Mouse (Mus musculus) hindbrain, embryonic 15.5 days (tissue): ENCODE results near the gene Atrn. TPM values are rescaled to one million over a fixed set of nuclear protein-coding genes. Genes with fewer than 3 reads are reported as not detected.

ENCODE experiments used
- ATAC-seq: fragments of 200-750 bp; cut with Nextera tagmentation; 2 replicates; pipeline ENCODE4 v1.8.0; 2017; ENCODE audit warnings: low read depth, moderate number of reproducible peaks, moderate TSS enrichment; ENCODE audit not compliant: low FRiP score
- H3K27ac ChIP-seq: fragments of 300-500 bp; sonication (generic); replicated peaks from 2 replicates; pipeline ENCODE4 v1.5.1; 2015; ENCODE audit warnings: mild to moderate bottlenecking, inconsistent platforms
- H3K27me3 ChIP-seq: fragments of 300-500 bp; sonication (generic); 2 replicates; pipeline ENCODE4 v1.6.1; 2015; ENCODE audit warnings: control low read depth, inconsistent platforms
- H3K36me3 ChIP-seq: fragments of 300-500 bp; sonication (generic); 2 replicates; pipeline ENCODE4 v1.6.1; 2015; ENCODE audit warnings: control low read depth, inconsistent platforms
- H3K4me1 ChIP-seq: fragments of 300-500 bp; sonication (generic); replicated peaks from 2 replicates; pipeline ENCODE4 v1.6.1; 2015; ENCODE audit warnings: control low read depth, inconsistent platforms
- H3K4me2 ChIP-seq: fragments of 300-500 bp; sonication (generic); 2 replicates; pipeline ENCODE4 v1.6.1; 2015; ENCODE audit warnings: moderate library complexity, mild to moderate bottlenecking, inconsistent platforms
- H3K4me3 ChIP-seq: fragments of 300-500 bp; sonication (generic); 2 replicates; pipeline ENCODE4 v1.5.1; 2015; ENCODE audit warnings: mild to moderate bottlenecking, inconsistent platforms
- H3K9ac ChIP-seq: fragments of 300-500 bp; sonication (generic); 2 replicates; pipeline ENCODE4 v1.6.1; 2015; ENCODE audit warnings: inconsistent platforms
- H3K9me3 ChIP-seq: fragments of 300-500 bp; sonication (generic); 2 replicates; pipeline ENCODE4 v1.6.1; 2016; ENCODE audit warnings: control low read depth, inconsistent platforms
- WGBS: fragments of 180-500 bp; shearing (Covaris S2); methylation state at CpG from one replicate; pipeline ENCODE4 v1.1.7; 2015; 5-methylcytosine and 5-hydroxymethylcytosine counted together
- microRNA-seq: library from miRNA; unstranded; fragments of <30 nt; microRNA quantifications from one replicate; pipeline ENCODE4, GENCODE M21; 2016
- polyA plus RNA-seq: library from polyadenylated mRNA; unstranded; fragments of >200 nt; fragmentation: Nextera tagmentation; extraction: Ambion mirVana; gene quantifications from 2 replicates; pipeline ENCODE4 v1.2.1, GENCODE M21; 2015

The Atrn gene
- polyA plus RNA-seq, 1 experiment from 2014 or later: 14.8 TPM

GRCm38 (mm10) chr2:131060784-131061183 lies 154.5 kb downstream of the Atrn start:
- Histone ChIP-seq H3K9me3 (no peaks in the 10 kb centered on the region), H3K9ac (no peak overlapping the region), H3K4me3 (no peak overlapping the region), H3K36me3 (no peaks in the 10 kb centered on the region), H3K27ac (no peak overlapping the region), H3K4me1 (peaks cover 10% of the 10 kb centered on the region), H3K27me3 (peaks cover 33% of the 10 kb centered on the region), H3K4me2 (no peak overlapping the region)
- WGBS: 59% methylated on average over 6 of the region's 6 CpGs
- ATAC-seq: no peak

- H3K36me3 ChIP-seq: no peaks in the 10 kb centered on the region
- H3K27ac ChIP-seq: no peak overlapping the region
- H3K4me3 ChIP-seq: no peak overlapping the region
- no peaks in the 10 kb centered on the region for H3K9me3 ChIP-seq
- WGBS: 77% methylated on average over 5 of the region's 5 CpGs
- H3K4me2 ChIP-seq: no peak overlapping the region
- H3K27me3 ChIP-seq: peaks cover 25% of the 10 kb centered on the region
- H3K4me1 ChIP-seq: peaks cover 7% of the 10 kb centered on the region
- no peak overlapping the region for H3K9ac ChIP-seq
- no peak for ATAC-seq
These were observed 155.3 kb downstream of the Atrn start for GRCm38 (mm10) chr2:131061607-131062006.

DNA sequence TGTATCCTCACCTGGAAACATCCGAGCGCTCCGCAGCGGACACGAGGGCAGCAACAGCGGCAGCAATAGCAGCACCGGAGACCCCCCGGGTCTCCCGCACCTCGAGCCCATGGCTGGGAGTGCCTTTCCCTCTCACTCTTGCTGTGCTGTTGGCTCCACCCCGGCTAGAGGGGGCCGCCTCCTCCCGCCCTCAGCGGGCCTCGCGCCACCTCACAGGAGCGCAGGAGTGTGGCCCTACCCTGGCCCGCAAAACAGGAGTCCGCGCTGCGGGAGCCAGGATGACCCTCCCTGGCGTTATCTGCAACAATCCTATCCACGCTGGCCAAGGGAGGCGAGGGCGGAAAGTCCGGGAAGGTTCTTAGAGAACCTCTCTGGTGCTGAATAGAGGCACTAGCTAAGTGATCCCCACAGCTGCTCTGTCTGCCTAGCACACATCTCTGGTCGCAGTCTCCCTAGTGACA lies 157.1 kb downstream of the Atrn start, which contains the start of gene Adam33:
Gene Adam33 (minus strand): TSS at position 411 of the 461 bp plus-strand sequence.
- H3K27ac ChIP-seq: no peak within 1 kb of the TSS
- no peaks in the 10 kb centered on the region for H3K9me3 ChIP-seq
- H3K9ac ChIP-seq: no peak within 1 kb of the TSS
- ATAC-seq: no peak
- peaks cover 24% of the 10 kb centered on the region for H3K27me3 ChIP-seq
- H3K36me3 ChIP-seq: no peaks in the 10 kb centered on the region
- peak within 1 kb of the TSS; percentile 26 for H3K4me3 ChIP-seq
- H3K4me1 ChIP-seq: peaks cover 7% of the 10 kb centered on the region
- H3K4me2 ChIP-seq: peak within 1 kb of the TSS; percentile 63
- 2% methylated on average over 26 of the region's 27 CpGs for WGBS

GRCm38 (mm10) chr2:131066342-131066741 lies 160.0 kb downstream of the Atrn start:
- ATAC-seq: no peak
- Histone ChIP-seq H3K9ac (no peak overlapping the region), H3K4me3 (no peak overlapping the region), H3K27ac (no peak overlapping the region), H3K27me3 (peaks cover 24% of the 10 kb centered on the region), H3K4me2 (no peak overlapping the region), H3K9me3 (no peaks in the 10 kb centered on the region), H3K36me3 (no peaks in the 10 kb centered on the region), H3K4me1 (peaks cover 4% of the 10 kb centered on the region)
- WGBS: 69% methylated on average over 9 of the region's 9 CpGs

DNA sequence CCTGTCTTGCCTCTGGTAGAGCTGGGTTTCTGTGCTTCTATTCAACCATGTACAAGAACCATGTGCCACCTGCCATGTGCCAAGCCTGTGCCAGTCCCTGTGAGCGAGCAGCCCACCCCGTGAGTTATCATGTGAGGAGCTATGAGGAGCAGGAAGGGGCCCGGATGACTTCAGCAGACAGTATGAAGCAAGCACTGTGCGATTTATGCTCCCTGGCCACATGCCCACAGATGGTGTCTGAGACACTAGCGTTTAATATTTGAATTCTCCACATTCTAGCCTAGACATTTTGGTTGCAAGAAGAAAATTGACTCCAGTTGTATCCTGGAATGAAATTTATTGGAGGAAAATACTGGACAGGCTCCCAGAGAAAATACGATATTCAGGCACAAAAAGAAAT lies 161.2 kb downstream of the Atrn start:
- Histone ChIP-seq H3K27me3 (peaks cover 16% of the 10 kb centered on the region), H3K9me3 (no peaks in the 10 kb centered on the region), H3K4me1 (peaks cover 4% of the 10 kb centered on the region), H3K27ac (no peak overlapping the region), H3K4me3 (no peak overlapping the region), H3K36me3 (no peaks in the 10 kb centered on the region), H3K4me2 (no peak overlapping the region), H3K9ac (no peak overlapping the region)
- ATAC-seq: no peak
- 77% methylated on average over 6 of the region's 6 CpGs for WGBS

DNA sequence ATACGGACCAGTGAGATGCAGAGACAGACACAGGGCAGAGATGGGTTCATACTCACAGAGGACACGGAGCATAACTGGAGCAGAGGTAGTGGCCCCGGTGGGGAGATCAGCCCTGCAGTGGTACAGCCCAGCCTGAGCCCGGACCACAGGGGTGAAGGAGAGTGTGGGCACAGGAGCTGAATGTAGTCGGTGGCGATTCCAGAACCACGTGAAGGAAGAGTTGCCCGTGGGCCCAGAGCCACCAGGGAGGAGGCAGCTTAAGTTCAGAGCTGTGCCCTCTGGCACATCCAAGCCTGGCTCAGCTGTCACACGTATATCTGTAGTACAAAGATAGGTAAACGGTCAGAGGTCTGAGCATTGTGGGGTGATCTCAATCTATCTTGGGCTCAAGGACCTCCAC lies 166.2 kb downstream of the Atrn start:
- H3K36me3 ChIP-seq: no peaks in the 10 kb centered on the region
- H3K4me3 ChIP-seq: no peak overlapping the region
- WGBS: 90% methylated on average over 10 of the region's 10 CpGs
- H3K27ac ChIP-seq: no peak overlapping the region
- no peak overlapping the region for H3K9ac ChIP-seq
- H3K4me1 ChIP-seq: no peaks in the 10 kb centered on the region
- no peak for ATAC-seq
- H3K9me3 ChIP-seq: no peaks in the 10 kb centered on the region
- no peaks in the 10 kb centered on the region for H3K27me3 ChIP-seq
- no peak overlapping the region for H3K4me2 ChIP-seq

Small RNA genes within 50 kb of the gene (microRNA-seq; reads per million reads assigned to microRNA genes)
- gene Mir6973b: not detected

Other genes with a start within 250 kb of the Atrn start
- 66.6 and 72.6 TPM in 2 replicates for gene Ddrgk1, start 241.8 kb upstream of the Atrn start, polyA plus RNA-seq
- 123 and 125 TPM in 2 replicates for gene Itpa, start 238.9 kb upstream of the Atrn start, polyA plus RNA-seq
- 0.52 and 0.64 TPM in 2 replicates for gene Slc4a11, start 209.0 kb upstream of the Atrn start, polyA plus RNA-seq
- gene 4930402H24Rik, start 89 bp upstream of the Atrn start, polyA plus RNA-seq: 86.1 and 90.7 TPM in 2 replicates
- 45.0 and 52.9 TPM in 2 replicates for gene Gfra4, start 136.6 kb downstream of the Atrn start, polyA plus RNA-seq
- gene Adam33, start 157.3 kb downstream of the Atrn start, polyA plus RNA-seq: 1.0 and 2.3 TPM in 2 replicates
- gene Siglec1, start 180.3 kb downstream of the Atrn start, polyA plus RNA-seq: 0.22 and 0.63 TPM in 2 replicates
- 4.7 and 4.8 TPM in 2 replicates for gene Hspa12b, start 220.8 kb downstream of the Atrn start, polyA plus RNA-seq
- gene Gm11037, start 227.0 kb downstream of the Atrn start, polyA plus RNA-seq: not detected in 2 replicates